Mouse (Mus musculus): ENCODE measurements around the gene Gm17655. TPM values are rescaled to one million over a fixed set of nuclear protein-coding genes. Genes with fewer than 3 reads are reported as not detected.
"Not testable (repeated sequence)": the region's sequence is repeated elsewhere in the genome, so short reads cannot be mapped to it uniquely, and the experiment has no call there.

Gm17655 gene
- polyA plus RNA-seq (2014; fragmentation: Nextera tagmentation; extraction: Ambion mirVana) = 5.7 and 6.4 TPM in 2 replicates

DNA sequence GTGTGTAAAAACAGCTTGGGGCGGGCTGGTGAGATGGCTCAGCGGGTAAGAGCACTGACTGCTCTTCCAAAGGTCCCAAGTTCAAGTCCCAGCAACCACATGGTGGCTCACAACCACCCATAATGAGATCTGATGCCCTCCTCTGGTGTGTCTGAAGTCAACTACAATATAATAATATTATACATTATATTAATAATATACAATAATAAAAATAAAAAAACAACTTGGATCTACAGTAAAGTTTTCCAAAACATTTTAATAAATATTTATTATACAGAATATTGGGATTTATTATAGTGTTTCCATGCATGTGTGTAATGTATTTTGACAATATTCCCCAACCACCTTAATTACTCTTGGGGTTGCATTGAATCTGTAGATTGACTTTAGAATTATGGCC, at the start of gene Gm17655:
Gene Gm17655, minus strand, starts transcription at position 101 of the 400 bp plus-strand sequence.
- WGBS = 95% methylated on average over 2 of the region's 2 CpGs
- H3K4me1 ChIP-seq (replicated peaks; ENCODE audit: control insufficient read depth, insufficient read depth, low read length); H3K36me3 ChIP-seq (ENCODE audit: control insufficient read depth, insufficient read depth, low read length); H3K4me2 ChIP-seq (ENCODE audit: low read depth, low read length, severe bottlenecking); DNase-seq (ENCODE audit: low spot score); H3K9me3 ChIP-seq (ENCODE audit: control insufficient read depth, low read length); ATAC-seq (replicated peaks; ENCODE audit: low FRiP score); H3K27ac ChIP-seq (ENCODE audit: low read depth, low read length); H3K27me3 ChIP-seq (ENCODE audit: control insufficient read depth, insufficient read depth, low read length); H3K9ac ChIP-seq (ENCODE audit: low read length); H3K4me3 ChIP-seq (ENCODE audit: low read depth, low read length): not testable (repeated sequence)

DNA sequence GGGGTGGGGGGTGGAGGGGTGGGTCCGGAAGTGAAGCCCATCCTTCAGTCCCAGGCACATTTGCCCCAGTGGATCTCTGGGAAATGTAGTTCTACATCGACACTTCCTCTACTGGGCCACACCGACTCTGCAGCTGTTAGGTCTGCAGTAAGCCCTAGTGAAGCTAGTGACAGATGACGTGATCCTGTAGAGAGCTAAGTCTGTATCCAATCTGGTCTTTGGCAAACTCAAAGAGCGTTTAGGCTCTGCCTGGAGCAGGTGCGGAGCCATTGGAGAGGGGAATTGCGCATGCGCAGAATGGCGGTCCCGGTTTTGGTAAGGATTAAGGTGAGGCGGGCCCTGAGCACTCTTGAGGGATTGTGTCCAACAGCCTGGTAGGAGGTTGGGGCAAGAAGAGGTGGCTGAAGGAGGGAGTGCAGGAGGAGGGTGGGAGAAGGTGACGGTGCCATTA, 37.7 kb upstream of the Gm17655 start, which contains the start of gene Zfp605:
Gene Zfp605, plus strand, starts transcription at position 102 of the 451 bp plus-strand sequence.
- H3K4me2 ChIP-seq (ENCODE audit: low read depth, low read length, severe bottlenecking) = peak within 1 kb of the TSS; percentile 80
- H3K4me3 ChIP-seq (ENCODE audit: low read depth, low read length) = peak within 1 kb of the TSS; percentile 61
- peaks cover under 1% of the 10 kb centered on the region; the same call in 1 of the 2 replicates for H3K36me3 ChIP-seq (ENCODE audit: control insufficient read depth, insufficient read depth, low read length)
- DNase-seq (ENCODE audit: low spot score) = peak; percentile 90
- H3K9ac ChIP-seq (ENCODE audit: low read length) = peak within 1 kb of the TSS; percentile 64
- under 1% methylated on average over 12 of the region's 12 CpGs for WGBS
- H3K4me1 ChIP-seq (replicated peaks; ENCODE audit: control insufficient read depth, insufficient read depth, low read length) = peaks cover 8% of the 10 kb centered on the region; the same call in 1 of the 2 replicates
- H3K27ac ChIP-seq (ENCODE audit: low read depth, low read length) = peak within 1 kb of the TSS; percentile 63
- no peaks in the 10 kb centered on the region for H3K9me3 ChIP-seq (ENCODE audit: control insufficient read depth, low read length)
- peak; percentile 59 for ATAC-seq (replicated peaks; ENCODE audit: low FRiP score)
- H3K27me3 ChIP-seq (ENCODE audit: control insufficient read depth, insufficient read depth, low read length) = no peaks in the 10 kb centered on the region

DNA sequence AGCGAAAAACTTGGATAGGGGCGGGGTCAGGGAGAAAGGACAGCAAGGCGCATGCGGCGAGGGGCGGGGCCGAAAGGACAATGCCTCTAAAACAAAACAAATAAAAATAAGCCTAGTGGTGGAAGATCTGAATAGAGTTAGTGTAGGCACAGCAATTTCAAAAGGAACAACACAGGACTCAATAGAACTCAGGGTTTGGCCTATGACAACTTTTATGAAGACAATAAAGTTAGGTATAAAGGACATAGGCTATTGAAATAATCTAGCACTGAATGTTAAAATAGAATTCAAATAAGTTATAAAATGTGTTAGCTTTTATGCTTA, 36.0 kb upstream of the Gm17655 start:
- DNase-seq (ENCODE audit: low spot score) (no peak), ATAC-seq (replicated peaks; ENCODE audit: low FRiP score) (no peak)
- H3K27ac ChIP-seq (ENCODE audit: low read depth, low read length) = peak overlapping the region; percentile 58; the same call in 1 of the 2 replicates
- peaks cover 13% of the 10 kb centered on the region for H3K36me3 ChIP-seq (ENCODE audit: control insufficient read depth, insufficient read depth, low read length)
- peak overlapping the region; percentile 81; the same call in 1 of the 2 replicates for H3K4me2 ChIP-seq (ENCODE audit: low read depth, low read length, severe bottlenecking)
- H3K27me3 ChIP-seq (ENCODE audit: control insufficient read depth, insufficient read depth, low read length) = no peaks in the 10 kb centered on the region
- peak overlapping the region; percentile 50 for H3K4me3 ChIP-seq (ENCODE audit: low read depth, low read length)
- H3K9me3 ChIP-seq (ENCODE audit: control insufficient read depth, low read length) = no peaks in the 10 kb centered on the region
- 0% methylated on average over 7 of the region's 7 CpGs for WGBS
- H3K4me1 ChIP-seq (replicated peaks; ENCODE audit: control insufficient read depth, insufficient read depth, low read length) = peaks cover 8% of the 10 kb centered on the region; the same call in 1 of the 2 replicates
- H3K9ac ChIP-seq (ENCODE audit: low read length) = peak overlapping the region; percentile 63; the same call in 1 of the 2 replicates

DNA sequence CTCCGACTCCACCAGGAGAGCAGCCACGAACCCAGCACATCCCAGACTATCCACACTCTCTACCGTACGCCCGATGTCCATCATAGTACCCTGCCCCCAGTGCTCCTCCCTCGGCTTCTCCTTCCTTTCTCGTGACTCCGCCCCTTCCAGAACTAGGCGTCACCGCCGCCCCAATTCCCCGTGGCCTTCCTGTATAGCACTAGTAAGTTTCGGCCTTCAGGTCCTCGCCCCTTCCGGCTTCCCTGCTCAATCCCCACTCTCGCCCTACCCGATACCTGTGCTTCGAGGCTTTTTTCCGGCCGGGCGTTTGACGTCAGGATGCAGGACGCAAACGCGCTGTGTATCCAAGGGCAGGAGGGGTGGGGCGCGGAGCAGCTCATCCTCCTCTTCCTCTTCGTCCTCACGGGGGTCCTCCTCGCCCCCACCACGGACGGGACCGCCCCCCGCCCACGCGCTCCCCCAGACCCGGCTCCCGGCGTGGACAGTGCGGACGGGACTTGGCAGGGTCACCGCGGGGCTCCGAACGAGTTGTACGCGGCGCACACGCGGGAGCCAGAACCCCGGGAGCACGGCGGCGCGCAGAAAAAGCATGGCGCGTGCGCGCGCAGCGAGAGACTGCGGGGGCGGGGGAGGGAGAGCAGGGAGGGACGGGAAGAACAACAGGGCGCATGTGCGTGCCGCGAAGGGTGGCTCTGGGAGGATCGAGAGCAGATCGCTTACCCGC, 35.4 kb upstream of the Gm17655 start, which contains the start of gene Gtpbp6:
Gene Gtpbp6, minus strand, starts transcription at position 617 of the 724 bp plus-strand sequence.
- DNase-seq (ENCODE audit: low spot score) = peak; percentile 97
- Histone ChIP-seq H3K4me3 (ENCODE audit: low read depth, low read length) (peak within 1 kb of the TSS; percentile 50), H3K9me3 (ENCODE audit: control insufficient read depth, low read length) (no peaks in the 10 kb centered on the region), H3K36me3 (ENCODE audit: control insufficient read depth, insufficient read depth, low read length) (peaks cover 18% of the 10 kb centered on the region), H3K4me2 (ENCODE audit: low read depth, low read length, severe bottlenecking) (peak within 1 kb of the TSS; percentile 81), H3K27me3 (ENCODE audit: control insufficient read depth, insufficient read depth, low read length) (no peaks in the 10 kb centered on the region), H3K4me1 (replicated peaks; ENCODE audit: control insufficient read depth, insufficient read depth, low read length) (peaks cover 8% of the 10 kb centered on the region; the same call in 1 of the 2 replicates), H3K9ac (ENCODE audit: low read length) (peak within 1 kb of the TSS; percentile 63), H3K27ac (ENCODE audit: low read depth, low read length) (peak within 1 kb of the TSS; percentile 58)
- ATAC-seq (replicated peaks; ENCODE audit: low FRiP score) = peak; percentile 84
- WGBS = under 1% methylated on average over 69 of the region's 71 CpGs

DNA sequence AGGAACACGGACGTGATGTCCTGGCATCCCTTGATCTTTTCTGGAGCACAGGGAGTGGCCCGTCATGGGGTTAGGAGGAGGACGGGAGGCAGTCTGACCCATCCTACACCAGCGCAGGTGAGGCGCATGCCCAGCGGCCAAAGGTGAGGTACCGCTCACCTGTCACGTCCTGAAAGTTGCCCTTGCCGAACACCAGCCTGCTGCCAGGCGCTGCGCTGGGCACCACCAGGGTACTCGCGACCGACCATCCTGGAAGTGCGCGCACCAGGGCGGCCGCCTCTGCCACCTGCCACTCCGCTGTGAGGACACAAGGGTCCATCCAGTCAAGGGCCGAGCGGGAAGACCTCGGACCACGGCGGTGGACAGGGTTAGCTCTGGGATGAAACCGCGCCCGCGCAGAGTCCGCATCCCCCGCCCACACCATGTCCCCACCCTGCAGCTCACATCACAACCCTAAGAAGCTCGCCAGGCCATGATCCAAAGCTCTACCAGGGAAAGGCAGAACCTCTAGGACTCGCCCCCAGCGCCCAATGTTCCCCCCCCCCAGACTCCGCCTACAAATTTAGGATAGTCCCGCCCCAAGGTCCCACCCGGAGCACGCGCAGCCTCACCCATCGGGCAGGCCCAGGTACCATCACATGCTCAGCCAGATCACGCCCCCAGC, 34.7 kb upstream of the Gm17655 start:
- Histone ChIP-seq H3K36me3 (ENCODE audit: control insufficient read depth, insufficient read depth, low read length) (peaks cover 18% of the 10 kb centered on the region), H3K9me3 (ENCODE audit: control insufficient read depth, low read length) (no peaks in the 10 kb centered on the region), H3K4me3 (ENCODE audit: low read depth, low read length) (peak overlapping the region; percentile 50), H3K4me2 (ENCODE audit: low read depth, low read length, severe bottlenecking) (peak overlapping the region; percentile 81), H3K4me1 (replicated peaks; ENCODE audit: control insufficient read depth, insufficient read depth, low read length) (peaks cover 8% of the 10 kb centered on the region; the same call in 1 of the 2 replicates), H3K9ac (ENCODE audit: low read length) (peak overlapping the region; percentile 63), H3K27ac (ENCODE audit: low read depth, low read length) (peak overlapping the region; percentile 58), H3K27me3 (ENCODE audit: control insufficient read depth, insufficient read depth, low read length) (no peaks in the 10 kb centered on the region)
- ATAC-seq (replicated peaks; ENCODE audit: low FRiP score) = peak; percentile 28
- DNase-seq (ENCODE audit: low spot score) = no peak
- WGBS = 16% methylated on average over 41 of the region's 41 CpGs

DNA sequence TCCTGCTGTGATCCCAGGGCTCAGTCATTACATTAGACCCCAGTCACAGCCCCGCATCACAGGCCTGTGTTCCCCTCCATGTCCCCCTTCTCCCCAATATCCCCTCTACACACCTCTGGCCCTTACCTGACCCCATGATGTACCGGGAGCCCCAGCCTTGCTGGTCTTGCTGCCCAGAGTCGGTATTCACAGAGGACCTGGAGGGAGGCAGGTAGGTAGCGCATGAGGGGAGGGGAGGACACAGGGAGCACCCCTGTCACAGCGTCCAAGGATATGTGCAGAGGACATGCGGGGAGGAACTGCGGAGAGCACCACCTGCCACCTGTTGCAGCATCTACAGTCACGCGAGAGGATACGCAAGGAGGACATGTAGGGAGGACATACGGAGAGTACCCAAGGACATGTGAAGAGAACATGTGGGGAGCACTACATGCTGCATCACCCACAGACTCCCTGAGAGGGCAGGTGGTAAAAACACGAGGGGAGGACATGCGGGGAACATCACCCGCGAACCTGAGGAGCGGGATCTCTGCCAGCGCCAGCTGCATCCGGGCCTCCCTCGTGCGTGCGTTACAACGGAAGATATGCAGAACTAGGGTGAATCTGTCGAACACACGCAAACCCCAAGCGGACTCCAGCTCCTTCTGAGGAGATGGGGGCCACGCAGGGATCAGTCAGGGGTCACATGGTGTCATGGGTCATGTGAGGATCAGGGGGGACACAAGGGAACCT, 34.0 kb upstream of the Gm17655 start:
- no peak overlapping the region for H3K9ac ChIP-seq (ENCODE audit: low read length)
- peak overlapping the region; percentile 81 for H3K4me2 ChIP-seq (ENCODE audit: low read depth, low read length, severe bottlenecking)
- DNase-seq (ENCODE audit: low spot score) (peak; percentile 53), ATAC-seq (replicated peaks; ENCODE audit: low FRiP score) (no peak)
- H3K36me3 ChIP-seq (ENCODE audit: control insufficient read depth, insufficient read depth, low read length) = peaks cover 18% of the 10 kb centered on the region
- H3K27me3 ChIP-seq (ENCODE audit: control insufficient read depth, insufficient read depth, low read length) = 0 out of 2 replicates have a peak, but pooled peaks cover under 1% of the 10 kb centered on the region
- H3K27ac ChIP-seq (ENCODE audit: low read depth, low read length) = no peak overlapping the region
- no peaks in the 10 kb centered on the region for H3K9me3 ChIP-seq (ENCODE audit: control insufficient read depth, low read length)
- H3K4me3 ChIP-seq (ENCODE audit: low read depth, low read length) = peak overlapping the region; percentile 50
- peaks cover 13% of the 10 kb centered on the region for H3K4me1 ChIP-seq (replicated peaks; ENCODE audit: control insufficient read depth, insufficient read depth, low read length)
- 94% methylated on average over 26 of the region's 26 CpGs for WGBS

DNA sequence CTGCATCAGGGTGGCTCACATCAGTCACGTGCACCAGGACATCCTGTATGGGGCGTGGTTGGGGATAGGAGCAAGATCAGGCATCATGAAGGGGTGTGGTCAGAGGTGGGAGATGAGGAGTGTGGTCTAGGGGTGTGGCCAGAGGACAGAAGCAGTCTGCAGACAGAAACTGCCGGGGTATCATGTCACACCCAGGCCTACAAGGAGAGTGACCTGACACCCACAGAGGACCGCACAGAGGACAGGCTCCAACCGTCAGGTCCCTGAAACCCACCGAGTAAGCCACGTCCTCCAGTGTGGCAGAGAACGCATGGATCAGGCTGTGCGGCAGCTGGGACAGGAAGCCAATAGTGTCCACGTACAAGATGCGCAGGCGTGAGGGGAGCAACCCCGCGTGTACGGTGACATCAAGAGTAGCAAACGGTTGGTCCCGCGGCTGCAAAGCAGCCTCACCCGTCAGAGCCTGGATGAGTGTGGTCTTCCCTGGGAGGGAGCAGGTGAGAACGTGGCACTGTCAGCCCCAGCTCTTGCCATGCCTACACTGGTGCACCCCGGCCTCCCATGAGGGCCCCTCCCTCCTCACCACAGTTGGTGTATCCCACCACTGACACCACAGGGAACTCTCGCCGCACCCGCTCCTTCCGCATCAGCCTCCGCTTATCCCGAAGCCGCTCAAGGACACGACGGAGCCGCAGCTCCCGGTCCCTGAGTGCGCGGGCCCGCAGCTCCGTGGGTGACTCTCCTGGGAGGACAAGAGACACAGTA, 32.5 kb upstream of the Gm17655 start:
- no peak overlapping the region for H3K4me3 ChIP-seq (ENCODE audit: low read depth, low read length)
- no peak overlapping the region for H3K9ac ChIP-seq (ENCODE audit: low read length)
- H3K9me3 ChIP-seq (ENCODE audit: control insufficient read depth, low read length) = no peaks in the 10 kb centered on the region
- DNase-seq (ENCODE audit: low spot score) (peak; percentile 53), ATAC-seq (replicated peaks; ENCODE audit: low FRiP score) (no peak)
- peaks cover 19% of the 10 kb centered on the region for H3K4me1 ChIP-seq (replicated peaks; ENCODE audit: control insufficient read depth, insufficient read depth, low read length)
- WGBS = 96% methylated on average over 36 of the region's 36 CpGs
- H3K36me3 ChIP-seq (ENCODE audit: control insufficient read depth, insufficient read depth, low read length) = peaks cover 18% of the 10 kb centered on the region
- H3K4me2 ChIP-seq (ENCODE audit: low read depth, low read length, severe bottlenecking) = no peak overlapping the region
- H3K27me3 ChIP-seq (ENCODE audit: control insufficient read depth, insufficient read depth, low read length) = 0 out of 2 replicates have a peak, but pooled peaks cover 2% of the 10 kb centered on the region
- no peak overlapping the region for H3K27ac ChIP-seq (ENCODE audit: low read depth, low read length)
